Mouse (Mus musculus): ENCODE measurements at regions not wholly inside any gene's neighbourhood (a gene's known extent, or its start where the extent isn't known, plus 50 kb on each side); places are given as distances from the start of the nearest gene placed in this dataset.

DNA sequence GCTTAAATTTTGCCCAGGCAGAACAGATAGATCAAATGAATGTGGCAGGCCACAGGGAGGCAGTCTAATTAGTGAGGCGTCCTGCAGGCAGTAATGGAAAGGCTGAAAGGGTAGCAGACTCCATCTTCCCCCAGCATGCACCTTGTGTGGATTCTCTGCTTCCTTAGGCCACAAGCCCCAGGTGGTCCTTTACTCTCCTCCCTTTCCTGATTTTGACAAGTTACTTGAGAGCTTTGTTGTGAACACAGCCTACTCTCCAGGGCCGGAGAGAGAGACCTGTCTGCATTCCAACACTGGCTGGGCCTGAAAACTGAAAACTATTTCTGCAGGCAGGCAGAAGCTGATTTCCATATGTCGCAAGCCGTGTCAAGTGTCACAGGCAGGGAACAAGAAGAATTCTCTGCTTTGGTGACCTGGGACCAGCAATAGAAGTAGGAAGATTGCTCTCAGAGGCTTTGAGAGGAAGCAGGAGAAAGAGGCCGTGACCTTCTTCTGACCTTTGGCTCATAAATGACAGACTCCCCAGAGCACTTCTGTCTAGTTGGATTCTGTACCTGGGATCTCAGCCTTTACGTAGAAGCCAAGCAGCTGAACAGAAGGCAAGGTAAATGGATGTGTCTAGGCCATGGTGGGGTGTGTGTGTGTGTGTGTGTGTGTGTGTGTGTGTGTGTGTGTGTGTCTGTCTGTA lies 619.2 kb upstream of the Cdh5 start:
- no peak for TF ChIP-seq CTCF (IDR thresholded peaks at IDR 0.05; ENCODE audit: low read depth, low read length)
- no peak for TF ChIP-seq POLR2AphosphoS5 (IDR thresholded peaks at IDR 0.05; ENCODE audit: insufficient replicate concordance, low read depth, low read length)

All from G1E (cell line).